Mouse (Mus musculus): ENCODE results near the gene Arid2. TPM values are rescaled to one million over a fixed set of nuclear protein-coding genes. Genes with fewer than 3 reads are reported as not detected.
A peak's percentile ranks its signal among the peaks of the same experiment; 100 is the strongest.

Arid2 gene
- total and polyA plus RNA-seq, 3 experiments: 11.9 to 14.1 (median 13.3) TPM

DNA sequence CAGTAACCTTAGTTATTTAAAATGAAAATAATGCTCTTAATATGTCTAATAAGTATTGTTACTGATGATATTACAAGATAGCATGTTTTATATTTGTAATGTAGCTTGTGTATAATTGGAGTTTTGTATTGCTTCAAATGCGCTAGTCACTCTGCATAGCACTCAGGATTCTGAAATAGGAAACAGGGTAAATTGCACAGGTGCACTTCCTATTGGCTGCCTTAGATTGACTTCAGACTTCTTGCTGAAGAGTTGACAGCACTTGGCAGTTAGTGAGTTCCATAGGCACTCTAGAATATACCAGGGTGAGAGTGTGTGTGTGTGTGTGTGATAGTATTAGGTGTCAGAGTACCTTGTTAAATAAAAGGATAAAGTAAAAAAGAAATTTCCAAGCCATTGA is 2.7 kb downstream of the Arid2 start:
- Histone ChIP-seq H3K4me2 (ENCODE audit: insufficient read depth, low read depth, poor library complexity, severe bottlenecking) (peak overlapping the region; percentile 49; the same call in 1 of the 2 replicates), H3K79me2 (replicated peaks; ENCODE audit: control insufficient read depth, extremely low read depth, insufficient read depth, poor library complexity, severe bottlenecking) (peaks cover 42% of the 10 kb centered on the region), H3K36me3 (replicated peaks in 1 of 2; ENCODE audit: control insufficient read depth in 1 of 2, insufficient read depth in 1 of 2, low read length in 1 of 2) (peaks cover 6 to 25% of the 10 kb centered on the region in 2 experiments), H3K9ac (ENCODE audit: insufficient read depth, low read depth) (no peak overlapping the region; the same call in 1 of the 2 replicates), H3K9me3 (replicated peaks; ENCODE audit: low read length) (no peaks in the 10 kb centered on the region), H3K4me3 (replicated peaks in 1 of 3; ENCODE audit: low read depth in 2 of 3, low read length in 2 of 3, poor library complexity in 1 of 3) (no peak overlapping the region), H3K27ac (ENCODE audit: insufficient read depth, low read depth) (no peak overlapping the region), H3K27me3 (replicated peaks) (no peaks in the 10 kb centered on the region), H3K4me1 (ENCODE audit: control insufficient read depth in 1 of 2, insufficient read depth in 2 of 2) (peaks cover 1 to 18% of the 10 kb centered on the region in 2 experiments)
- dilution Hi-C loops (cut with MboI; ENCODE audit: extremely low pct_ligation_motif_present, extremely low pct_unique_long_range_greater_than_20kb, low sequenced_read_pairs) (no loop called here), in situ Hi-C loops (cut with MboI; ENCODE audit: low pct_ligation_motif_present, low pct_unique_long_range_greater_than_20kb, low sequenced_read_pairs) (no loop called here)
- TF ChIP-seq UBTF (IDR thresholded peaks at IDR 0.05; ENCODE audit: low read depth, low read length): no peak
- DNase-seq (ENCODE audit: extremely low read depth): no peak

DNA sequence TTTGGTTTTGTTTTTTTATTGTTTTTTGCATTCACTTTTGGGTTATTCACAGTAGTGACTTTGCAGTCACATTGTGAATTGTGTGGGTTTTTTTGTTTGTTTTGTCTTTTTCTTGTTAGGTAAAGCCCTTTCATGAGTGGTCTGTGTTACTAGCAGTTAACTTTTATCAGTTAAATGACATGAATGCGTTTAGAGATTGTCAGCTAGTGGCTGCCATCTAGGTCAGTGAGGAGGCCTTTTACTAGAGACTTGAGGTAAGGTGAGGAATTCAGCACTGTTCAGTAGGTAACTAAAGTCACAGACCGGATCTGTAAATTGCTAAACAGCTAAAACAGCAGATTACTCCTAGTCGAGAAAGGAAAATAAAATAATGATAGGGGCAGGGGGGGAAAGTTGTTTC is 6.1 kb downstream of the Arid2 start:
- TF ChIP-seq ELF1 (IDR thresholded peaks at IDR 0.05; ENCODE audit: low read depth, low read length): no peak
- no peak for TF ChIP-seq TBP (conservative IDR thresholded peaks at IDR 0.05; ENCODE audit: low read depth, low read length)
- no peak for TF ChIP-seq USF1 (IDR thresholded peaks at IDR 0.05; ENCODE audit: low read depth, low read length)
- TF ChIP-seq POLR2A (IDR thresholded peaks at IDR 0.05; ENCODE audit: low read depth, low read length): no peak
- no peak for TF ChIP-seq GABPA (IDR thresholded peaks at IDR 0.05; ENCODE audit: insufficient replicate concordance, low read depth, low read length)
- TF ChIP-seq ZC3H11A (IDR thresholded peaks at IDR 0.05; ENCODE audit: low read depth, low read length): no peak
- TF ChIP-seq IRF4 (IDR thresholded peaks at IDR 0.05; ENCODE audit: low read depth, low read length): no peak
- TF ChIP-seq UBTF (IDR thresholded peaks at IDR 0.05; ENCODE audit: low read depth, low read length): no peak
- no peak for TF ChIP-seq JUND (conservative IDR thresholded peaks at IDR 0.05; ENCODE audit: low read depth, low read length)
- TF ChIP-seq CHD1 (IDR thresholded peaks at IDR 0.05; ENCODE audit: low read depth, low read length): no peak
- no peak for TF ChIP-seq BHLHE40 (IDR thresholded peaks at IDR 0.05; ENCODE audit: low read depth, low read length)
- TF ChIP-seq EP300 (IDR thresholded peaks at IDR 0.05; ENCODE audit: low read length): no peak
- no peak for TF ChIP-seq SIN3A (IDR thresholded peaks at IDR 0.05; ENCODE audit: low read length)
- Histone ChIP-seq H3K36me3 (replicated peaks in 1 of 2; ENCODE audit: control insufficient read depth in 1 of 2, insufficient read depth in 1 of 2, low read length in 1 of 2) (peaks cover 10 to 43% of the 10 kb centered on the region in 2 experiments), H3K27ac (ENCODE audit: insufficient read depth, low read depth) (no peak overlapping the region), H3K9me3 (replicated peaks; ENCODE audit: low read length) (no peaks in the 10 kb centered on the region), H3K9ac (ENCODE audit: insufficient read depth, low read depth) (no peak overlapping the region), H3K4me2 (ENCODE audit: insufficient read depth, low read depth, poor library complexity, severe bottlenecking) (no peak overlapping the region), H3K4me1 (ENCODE audit: control insufficient read depth in 1 of 2, insufficient read depth in 2 of 2) (peaks cover 2 to 24% of the 10 kb centered on the region in 2 experiments), H3K27me3 (replicated peaks) (no peaks in the 10 kb centered on the region), H3K79me2 (replicated peaks; ENCODE audit: control insufficient read depth, extremely low read depth, insufficient read depth, poor library complexity, severe bottlenecking) (peaks cover 58% of the 10 kb centered on the region), H3K4me3 (replicated peaks in 1 of 3; ENCODE audit: low read depth in 2 of 3, low read length in 2 of 3, poor library complexity in 1 of 3) (no peak overlapping the region)
- in situ Hi-C loops (cut with MboI; ENCODE audit: low pct_ligation_motif_present, low pct_unique_long_range_greater_than_20kb, low sequenced_read_pairs): no loop called here
- dilution Hi-C loops (cut with MboI; ENCODE audit: extremely low pct_ligation_motif_present, extremely low pct_unique_long_range_greater_than_20kb, low sequenced_read_pairs): no loop called here
- DNase-seq (ENCODE audit: extremely low read depth): no peak

DNA sequence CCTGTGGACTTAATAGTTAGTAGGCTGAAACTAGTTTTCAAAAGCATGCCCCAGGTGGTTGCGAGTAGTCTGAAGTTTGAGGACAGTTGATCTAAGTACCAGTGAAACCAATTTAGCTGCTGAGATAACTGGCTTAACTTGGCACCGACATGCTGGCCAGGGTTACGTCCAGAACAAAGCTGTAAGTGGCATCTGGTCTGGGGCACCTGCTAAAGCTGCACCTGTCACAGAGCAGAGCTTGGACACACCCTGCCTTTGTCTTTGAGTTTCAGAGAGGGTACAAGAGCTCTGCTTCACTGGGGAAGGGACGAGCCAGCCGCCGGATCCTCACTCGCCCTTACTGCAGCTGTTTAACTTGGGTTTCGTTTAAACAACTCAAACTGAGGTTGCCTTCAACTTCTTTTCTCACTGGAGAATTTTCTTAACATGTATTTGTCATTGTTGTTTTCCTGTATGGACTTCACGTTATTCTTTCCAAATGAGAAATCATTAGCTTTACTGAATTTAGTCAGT is 9.8 kb downstream of the Arid2 start:
- no peak overlapping the region for H3K9ac ChIP-seq (ENCODE audit: insufficient read depth, low read depth)
- dilution Hi-C loops (cut with MboI; ENCODE audit: extremely low pct_ligation_motif_present, extremely low pct_unique_long_range_greater_than_20kb, low sequenced_read_pairs): no loop called here
- H3K4me1 ChIP-seq (ENCODE audit: control insufficient read depth in 1 of 2, insufficient read depth in 2 of 2): peaks cover 2 to 17% of the 10 kb centered on the region in 2 experiments; a peak in 2 of 4 replicates
- H3K9me3 ChIP-seq (replicated peaks; ENCODE audit: low read length): no peaks in the 10 kb centered on the region
- no peaks in the 10 kb centered on the region for H3K27me3 ChIP-seq (replicated peaks)
- H3K79me2 ChIP-seq (replicated peaks; ENCODE audit: control insufficient read depth, extremely low read depth, insufficient read depth, poor library complexity, severe bottlenecking): peaks cover 42% of the 10 kb centered on the region
- peaks cover 16 to 62% of the 10 kb centered on the region in 2 experiments for H3K36me3 ChIP-seq (replicated peaks in 1 of 2; ENCODE audit: control insufficient read depth in 1 of 2, insufficient read depth in 1 of 2, low read length in 1 of 2)
- DNase-seq (ENCODE audit: extremely low read depth): no peak
- H3K4me3 ChIP-seq (replicated peaks in 1 of 3; ENCODE audit: low read depth in 2 of 3, low read length in 2 of 3, poor library complexity in 1 of 3): no peak overlapping the region
- in situ Hi-C loops (cut with MboI; ENCODE audit: low pct_ligation_motif_present, low pct_unique_long_range_greater_than_20kb, low sequenced_read_pairs): no loop called here
- H3K4me2 ChIP-seq (ENCODE audit: insufficient read depth, low read depth, poor library complexity, severe bottlenecking): no peak overlapping the region
- no peak for TF ChIP-seq ZC3H11A (IDR thresholded peaks at IDR 0.05; ENCODE audit: low read depth, low read length)
- TF ChIP-seq ETS1 (conservative IDR thresholded peaks at IDR 0.05; ENCODE audit: low read depth, low read length): no peak
- no peak for TF ChIP-seq IRF4 (IDR thresholded peaks at IDR 0.05; ENCODE audit: low read depth, low read length)
- TF ChIP-seq CHD2 (IDR thresholded peaks at IDR 0.05; ENCODE audit: low read length): no peak
- no peak for TF ChIP-seq PAX5 (IDR thresholded peaks at IDR 0.05; ENCODE audit: low read length)
- TF ChIP-seq JUND (conservative IDR thresholded peaks at IDR 0.05; ENCODE audit: low read depth, low read length): no peak
- no peak for TF ChIP-seq SMC3 (IDR thresholded peaks at IDR 0.05; ENCODE audit: low read depth, low read length)
- TF ChIP-seq MAZ (IDR thresholded peaks at IDR 0.05; ENCODE audit: low read depth, low read length): no peak
- TF ChIP-seq ZMIZ1 (IDR thresholded peaks at IDR 0.05; ENCODE audit: low read depth, low read length): no peak
- TF ChIP-seq NELFE (IDR thresholded peaks at IDR 0.05; ENCODE audit: low read depth, low read length): no peak
- no peak for TF ChIP-seq ZKSCAN1 (IDR thresholded peaks at IDR 0.05; ENCODE audit: borderline replicate concordance, low read depth, low read length)
- TF ChIP-seq USF2 (conservative IDR thresholded peaks at IDR 0.05; ENCODE audit: low read depth, low read length): no peak
- no peak for TF ChIP-seq HCFC1 (IDR thresholded peaks at IDR 0.05; ENCODE audit: low read depth, low read length)
- no peak for TF ChIP-seq ELF1 (IDR thresholded peaks at IDR 0.05; ENCODE audit: low read depth, low read length)
- TF ChIP-seq USF1 (IDR thresholded peaks at IDR 0.05; ENCODE audit: low read depth, low read length): no peak
- no peak overlapping the region for H3K27ac ChIP-seq (ENCODE audit: insufficient read depth, low read depth)
